Mouse (Mus musculus): Measurements from ENCODE around the gene E030018B13Rik.

GRCm38 (mm10) chr7:63912234-63912810 lies 4.3 kb upstream of the E030018B13Rik start:
- no peak for TF ChIP-seq CTCF (IDR thresholded peaks at IDR 0.05; ENCODE audit: low read depth)
- TF ChIP-seq EP300 (IDR thresholded peaks at IDR 0.05; ENCODE audit: low read depth) = no peak

Measured in liver, embryonic 14.5 days (tissue).